Mouse (Mus musculus): ENCODE measurements at regions not wholly inside any gene's neighbourhood (a gene's known extent, or its start where the extent isn't known, plus 50 kb on each side); places are given as distances from the start of the nearest gene placed in this dataset.

GRCm38 (mm10) chr8:4052150-4052549, 53.5 kb downstream of the Cd209f start:
- in situ Hi-C loops (cut with MboI, MseI) = no loop called here

- in situ Hi-C loops (cut with MboI, MseI) = loop anchor here (10.0 kb wide), 1 partner anchor 709 kb away; no protein-coding TSS in a partner anchor
Measured at GRCm38 (mm10) chr8:4013402-4014184, 59.0 kb upstream of the Cd209c start.
